Mouse (Mus musculus): ENCODE measurements around the gene 4930404N11Rik.

DNA sequence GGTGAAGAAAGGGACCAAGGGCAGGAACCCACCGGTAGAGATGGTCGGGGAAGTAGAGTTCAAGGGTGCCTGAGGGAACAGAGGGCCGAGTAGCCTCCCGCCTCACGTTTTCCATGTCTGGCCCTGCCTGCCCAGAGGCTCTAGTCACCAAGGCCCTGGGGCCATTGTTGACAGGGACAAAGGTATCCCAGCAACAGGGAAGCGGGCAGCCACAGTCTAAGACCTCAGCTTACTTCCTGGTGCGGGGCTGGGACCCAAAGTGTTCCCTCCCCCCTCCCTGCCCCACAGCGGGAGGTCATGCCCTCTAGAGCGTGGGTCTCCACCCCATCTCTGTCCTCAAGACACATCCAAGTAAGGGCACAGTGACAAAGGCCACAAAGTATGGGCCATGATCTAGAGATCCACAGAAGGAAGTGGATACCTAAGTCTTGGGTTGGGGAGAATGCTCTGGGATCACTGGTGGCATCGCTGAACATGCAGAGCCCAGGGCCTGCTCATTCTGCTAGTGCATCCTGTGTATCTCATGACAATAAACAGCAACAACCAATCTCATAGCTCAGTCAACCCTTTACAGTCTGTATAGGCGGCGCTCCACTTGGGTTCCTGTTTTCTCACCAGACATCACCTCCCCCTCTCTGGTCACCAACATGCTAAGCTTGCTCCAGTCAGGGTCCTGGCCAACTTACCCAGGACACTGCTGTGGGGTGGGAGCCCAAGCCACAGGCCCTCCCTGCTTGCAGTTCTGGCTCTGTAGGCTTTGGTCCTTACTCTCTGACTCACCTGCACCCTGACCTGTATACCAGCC lies at the start of gene 4930404N11Rik:
- TF ChIP-seq CTCF (IDR thresholded peaks at IDR 0.05; ENCODE audit: insufficient read depth, low read depth, low read length) (no peak), POLR2A (IDR thresholded peaks at IDR 0.05; ENCODE audit: insufficient read depth, low read depth, low read length) (no peak)

Data from olfactory bulb, adult 2 months (tissue).